Mouse (Mus musculus) forebrain, embryonic 14.5 days (tissue): ENCODE data around the gene Atp2b4. TPM values are rescaled to one million over a fixed set of nuclear protein-coding genes. Genes with fewer than 3 reads are reported as not detected.

Source experiments
- ATAC-seq: fragments of 200-750 bp; cut with Nextera tagmentation; 2 replicates; pipeline ENCODE4 v1.8.0; 2017; ENCODE audit warnings: mild to moderate bottlenecking, moderate library complexity
- DNase-seq: peaks from one replicate; pipeline ENCODE4 v3.0.0-alpha.2; 2015; ENCODE audit warnings: low spot score
- H3K27ac ChIP-seq: fragments of 300-500 bp; sonication (generic); 2 replicates; pipeline ENCODE4 v1.5.1; 2014; ENCODE audit warnings: low read depth, mild to moderate bottlenecking, control low read depth, low read length, moderate library complexity
- H3K27me3 ChIP-seq: fragments of 300-500 bp; sonication (generic); replicated peaks from 2 replicates; pipeline ENCODE4 v1.6.1; 2014; ENCODE audit warnings: low read length, control low read depth, mixed read lengths; ENCODE audit not compliant: control insufficient read depth, insufficient read depth
- H3K36me3 ChIP-seq: fragments of 300-500 bp; sonication (generic); 2 replicates; pipeline ENCODE4 v1.6.1; 2014; ENCODE audit warnings: low read length, control low read depth; ENCODE audit not compliant: control insufficient read depth, insufficient read depth
- H3K4me1 ChIP-seq: fragments of 300-500 bp; sonication (generic); 2 replicates; pipeline ENCODE4 v1.6.1; 2014; ENCODE audit warnings: antibody characterized with exemption, low read length, control low read depth; ENCODE audit not compliant: control insufficient read depth, insufficient read depth
- H3K4me2 ChIP-seq: fragments of 300-500 bp; sonication (generic); 2 replicates; pipeline ENCODE4 v1.6.1; 2014; ENCODE audit warnings: mild to moderate bottlenecking, control low read depth, low read length
- H3K4me3 ChIP-seq: fragments of 300-500 bp; sonication (generic); 2 replicates; pipeline ENCODE4 v1.5.1; 2014; ENCODE audit warnings: low read depth, low read length, control low read depth
- H3K9ac ChIP-seq: fragments of 300-500 bp; sonication (generic); 2 replicates; pipeline ENCODE4 v1.6.1; 2014; ENCODE audit warnings: mild to moderate bottlenecking, low read length, control low read depth, moderate library complexity
- H3K9me3 ChIP-seq: fragments of 300-500 bp; sonication (generic); replicated peaks from 2 replicates; pipeline ENCODE4 v1.6.1; 2016; ENCODE audit warnings: low read length, control low read depth, mixed read lengths; ENCODE audit not compliant: control insufficient read depth
- WGBS: fragments of 180-500 bp; shearing (Covaris S2); extraction: QIAGEN DNeasy Blood & Tissue Kit; methylation state at CpG from one replicate; pipeline ENCODE4 v1.1.7; 2014; 5-methylcytosine and 5-hydroxymethylcytosine counted together
- polyA plus RNA-seq: library from polyadenylated mRNA; unstranded; fragments of >200 nt; fragmentation: Nextera tagmentation; extraction: Ambion mirVana; gene quantifications from 2 replicates; pipeline ENCODE4 v1.2.1, GENCODE M21; 2014

The Atp2b4 gene
- polyA plus RNA-seq, 1 experiment from 2014 or later, result 10.2 TPM

GRCm38 (mm10) chr1:133664203-133664970 lies 136.5 kb downstream of the Atp2b4 start:
- H3K4me1 ChIP-seq, result peaks cover 7% of the 10 kb centered on the region
- no peaks in the 10 kb centered on the region; the same call in 1 of the 2 replicates for H3K36me3 ChIP-seq
- H3K27ac ChIP-seq, result no peak overlapping the region
- DNase-seq (no peak), ATAC-seq (no peak)
- no peak overlapping the region for H3K9ac ChIP-seq
- 57% methylated on average over 11 of the region's 11 CpGs for WGBS
- H3K4me3 ChIP-seq, result no peak overlapping the region
- no peaks in the 10 kb centered on the region for H3K9me3 ChIP-seq
- no peaks in the 10 kb centered on the region for H3K27me3 ChIP-seq
- H3K4me2 ChIP-seq, result no peak overlapping the region

- DNase-seq (no peak), ATAC-seq (no peak)
- Histone ChIP-seq H3K4me3 (no peak overlapping the region), H3K27ac (no peak overlapping the region), H3K9me3 (no peaks in the 10 kb centered on the region), H3K9ac (no peak overlapping the region), H3K4me2 (no peak overlapping the region), H3K4me1 (peaks cover 16% of the 10 kb centered on the region), H3K36me3 (peaks cover 6% of the 10 kb centered on the region; the same call in 1 of the 2 replicates), H3K27me3 (no peaks in the 10 kb centered on the region)
- 86% methylated on average over 4 of the region's 4 CpGs for WGBS
Observed at GRCm38 (mm10) chr1:133663427-133663826, 137.4 kb downstream of the Atp2b4 start.

- Histone ChIP-seq H3K4me1 (peaks cover 20% of the 10 kb centered on the region), H3K36me3 (peaks cover 10% of the 10 kb centered on the region; the same call in 1 of the 2 replicates), H3K9ac (no peak overlapping the region), H3K4me2 (no peak overlapping the region), H3K27me3 (no peaks in the 10 kb centered on the region), H3K4me3 (no peak overlapping the region), H3K27ac (no peak overlapping the region), H3K9me3 (no peaks in the 10 kb centered on the region)
- DNase-seq (no peak), ATAC-seq (no peak)
- WGBS, result 93% methylated on average over 7 of the region's 7 CpGs
Observed at GRCm38 (mm10) chr1:133662941-133663340, 137.9 kb downstream of the Atp2b4 start.

- peaks cover 23% of the 10 kb centered on the region for H3K36me3 ChIP-seq
- WGBS, result 3% methylated on average over 26 of the region's 26 CpGs
- peak; percentile 99 for ATAC-seq
- peak within 1 kb of the TSS; percentile 93 for H3K27ac ChIP-seq
- H3K4me2 ChIP-seq, result peak within 1 kb of the TSS; percentile 84
- H3K27me3 ChIP-seq, result no peaks in the 10 kb centered on the region
- peak within 1 kb of the TSS; percentile 73 for H3K4me3 ChIP-seq
- DNase-seq, result peak; percentile 99
- peaks cover 33% of the 10 kb centered on the region for H3K4me1 ChIP-seq
- H3K9ac ChIP-seq, result peak within 1 kb of the TSS; percentile 82
- H3K9me3 ChIP-seq, result no peaks in the 10 kb centered on the region
Observed at GRCm38 (mm10) chr1:133661203-133661933, 139.5 kb downstream of the Atp2b4 start, which contains the start of gene Gm38394. Gm38394 (minus strand) TSS chr1:133661318.

- Histone ChIP-seq H3K4me2 (peak within 1 kb of the TSS; percentile 84), H3K36me3 (peaks cover 23% of the 10 kb centered on the region), H3K27me3 (no peaks in the 10 kb centered on the region), H3K27ac (peak within 1 kb of the TSS; percentile 93), H3K4me1 (peaks cover 33% of the 10 kb centered on the region), H3K4me3 (peak within 1 kb of the TSS; percentile 73), H3K9me3 (no peaks in the 10 kb centered on the region), H3K9ac (peak within 1 kb of the TSS; percentile 82)
- ATAC-seq (peak; percentile 84), DNase-seq (peak; percentile 72)
- whole genome bisulfite sequencing, result 2% methylated on average over 41 of the region's 41 CpGs
Observed at GRCm38 (mm10) chr1:133660466-133661202, 140.2 kb downstream of the Atp2b4 start, which contains the start of gene Zbed6. Zbed6 (minus strand) TSS chr1:133660885.

GRCm38 (mm10) chr1:133658878-133659277 lies 142.0 kb downstream of the Atp2b4 start:
- no peaks in the 10 kb centered on the region for H3K27me3 ChIP-seq
- DNase-seq, result no peak
- no peak for ATAC-seq
- no peaks in the 10 kb centered on the region for H3K9me3 ChIP-seq
- H3K27ac ChIP-seq, result no peak overlapping the region
- H3K9ac ChIP-seq, result no peak overlapping the region
- no peak overlapping the region for H3K4me2 ChIP-seq
- peaks cover 26% of the 10 kb centered on the region for H3K36me3 ChIP-seq
- H3K4me1 ChIP-seq, result peaks cover 33% of the 10 kb centered on the region
- H3K4me3 ChIP-seq, result no peak overlapping the region
- WGBS, result 91% methylated on average over 3 of the region's 3 CpGs

GRCm38 (mm10) chr1:133656811-133657210 lies 144.0 kb downstream of the Atp2b4 start:
- Histone ChIP-seq H3K4me3 (no peak overlapping the region), H3K9me3 (no peaks in the 10 kb centered on the region), H3K9ac (no peak overlapping the region), H3K36me3 (peaks cover 33% of the 10 kb centered on the region), H3K27ac (no peak overlapping the region), H3K4me1 (peaks cover 33% of the 10 kb centered on the region), H3K27me3 (no peaks in the 10 kb centered on the region), H3K4me2 (no peak overlapping the region)
- 75% methylated on average over 5 of the region's 5 CpGs for WGBS
- no peak for DNase-seq
- ATAC-seq, result no peak

- H3K9ac ChIP-seq, result no peak overlapping the region
- no peak overlapping the region for H3K4me2 ChIP-seq
- no peaks in the 10 kb centered on the region for H3K9me3 ChIP-seq
- peaks cover 29% of the 10 kb centered on the region for H3K36me3 ChIP-seq
- no peak overlapping the region for H3K4me3 ChIP-seq
- 90% methylated on average over 1 of the region's 1 CpGs for WGBS
- ATAC-seq (no peak), DNase-seq (no peak)
- peaks cover 14% of the 10 kb centered on the region for H3K4me1 ChIP-seq
- no peak overlapping the region for H3K27ac ChIP-seq
- no peaks in the 10 kb centered on the region for H3K27me3 ChIP-seq
Observed at GRCm38 (mm10) chr1:133653033-133653432, 147.8 kb downstream of the Atp2b4 start.
